Mouse (Mus musculus) forebrain, postnatal 0 days (tissue): ENCODE measurements around the gene Gnat1. TPM values are rescaled to one million over a fixed set of nuclear protein-coding genes. Genes with fewer than 3 reads are reported as not detected.

ENCODE experiments used
- ATAC-seq: fragments of 200-750 bp; cut with Nextera tagmentation; 2 replicates; pipeline ENCODE4 v1.8.0; 2017; ENCODE audit warnings: mild to moderate bottlenecking, moderate library complexity
- DNase-seq: peaks from one replicate; pipeline ENCODE4 v3.0.0-alpha.2; 2015
- H3K27ac ChIP-seq: fragments of 300-500 bp; sonication (generic); 2 replicates; pipeline ENCODE4 v1.5.1; 2014; ENCODE audit warnings: low read depth, mild to moderate bottlenecking, antibody characterized with exemption, low read length, moderate library complexity, mixed read lengths
- H3K27me3 ChIP-seq: fragments of 300-500 bp; sonication (generic); 2 replicates; pipeline ENCODE4 v1.6.1; 2014; ENCODE audit warnings: mild to moderate bottlenecking, low read length, mixed read lengths; ENCODE audit not compliant: insufficient read depth
- H3K36me3 ChIP-seq: fragments of 300-500 bp; sonication (generic); 2 replicates; pipeline ENCODE4 v1.6.1; 2014; ENCODE audit warnings: mild to moderate bottlenecking, moderate library complexity; ENCODE audit not compliant: insufficient read depth
- H3K4me1 ChIP-seq: fragments of 300-500 bp; sonication (generic); 2 replicates; pipeline ENCODE4 v1.6.1; 2014; ENCODE audit warnings: antibody characterized with exemption; ENCODE audit not compliant: insufficient read depth
- H3K4me2 ChIP-seq: fragments of 300-500 bp; sonication (generic); 2 replicates; pipeline ENCODE4 v1.6.1; 2014; ENCODE audit warnings: low read depth, mild to moderate bottlenecking, moderate library complexity
- H3K4me3 ChIP-seq: fragments of 300-500 bp; sonication (generic); 2 replicates; pipeline ENCODE4 v1.5.1; 2014; ENCODE audit warnings: low read depth, low read length, mixed read lengths
- H3K9ac ChIP-seq: fragments of 300-500 bp; sonication (generic); 2 replicates; pipeline ENCODE4 v1.6.1; 2014; ENCODE audit warnings: mild to moderate bottlenecking
- H3K9me3 ChIP-seq: fragments of 300-500 bp; sonication (generic); 2 replicates; pipeline ENCODE4 v1.6.1; 2016; ENCODE audit warnings: low read length
- CTCF ChIP-seq: sonication (generic); IDR thresholded peaks from 2 replicates; pipeline ENCODE4 v1.5.1; 2016; ENCODE audit warnings: antibody characterized with exemption, control low read depth, low read depth
- WGBS: fragments of 180-500 bp; shearing (Covaris S2); extraction: QIAGEN DNeasy Blood & Tissue Kit; methylation state at CpG from one replicate; pipeline ENCODE4 v1.1.7; 2014; 5-methylcytosine and 5-hydroxymethylcytosine counted together
- polyA plus RNA-seq: library from polyadenylated mRNA; unstranded; fragments of >200 nt; fragmentation: Nextera tagmentation; extraction: Ambion mirVana; gene quantifications from 2 replicates; pipeline ENCODE4 v1.2.1, GENCODE M21; 2015
- total RNA-seq: library from RNA; depleted of rRNA; stranded (reverse); fragments of >200 nt; gene quantifications from 2 replicates; pipeline ENCODE4 v1.2.3, GENCODE M21; 2014

Gene Gnat1
- total and polyA plus RNA-seq, 2 experiments from 2014 or later: 0.24 to 1.8 TPM

GRCm38 (mm10) chr9:107718781-107719540, 39.4 kb upstream of the Gnat1 start:
- Histone ChIP-seq H3K4me2 (no peak overlapping the region), H3K27me3 (no peaks in the 10 kb centered on the region), H3K4me3 (no peak overlapping the region), H3K36me3 (no peaks in the 10 kb centered on the region), H3K27ac (no peak overlapping the region), H3K4me1 (peaks cover 8% of the 10 kb centered on the region), H3K9ac (no peak overlapping the region), H3K9me3 (no peaks in the 10 kb centered on the region)
- no peak for ATAC-seq
- no peak for TF ChIP-seq CTCF
- DNase-seq: no peak
- 81% methylated on average over 10 of the region's 10 CpGs for WGBS

DNA sequence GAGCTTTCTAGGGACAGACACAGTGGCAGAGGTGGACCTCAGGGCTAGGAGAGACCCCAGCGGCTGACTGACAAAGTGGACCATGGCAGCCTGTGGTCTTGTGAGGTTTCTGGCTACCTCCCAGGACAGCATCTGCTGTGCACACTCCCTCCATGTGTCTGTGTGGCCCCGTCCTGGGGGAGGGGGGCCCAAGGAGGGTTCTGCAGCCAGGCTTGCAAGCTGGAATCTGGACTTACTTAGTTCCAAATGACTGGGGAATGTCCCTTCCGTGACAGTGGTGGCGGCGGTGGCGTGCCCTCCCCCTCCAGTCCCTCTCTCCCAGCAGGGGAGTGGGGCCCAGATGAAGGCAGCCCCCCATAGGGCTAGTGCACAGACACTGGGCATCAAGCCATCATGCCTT, 37.4 kb upstream of the Gnat1 start:
- no peak overlapping the region for H3K9ac ChIP-seq
- no peaks in the 10 kb centered on the region for H3K9me3 ChIP-seq
- no peak for TF ChIP-seq CTCF
- H3K4me2 ChIP-seq: no peak overlapping the region
- 43% methylated on average over 6 of the region's 6 CpGs for WGBS
- H3K27me3 ChIP-seq: no peaks in the 10 kb centered on the region
- H3K4me3 ChIP-seq: no peak overlapping the region
- H3K27ac ChIP-seq: no peak overlapping the region
- no peak for DNase-seq
- H3K36me3 ChIP-seq: no peaks in the 10 kb centered on the region
- no peaks in the 10 kb centered on the region for H3K4me1 ChIP-seq
- ATAC-seq: no peak

- Histone ChIP-seq H3K4me1 (no peaks in the 10 kb centered on the region), H3K9ac (no peak overlapping the region), H3K27ac (no peak overlapping the region), H3K9me3 (no peaks in the 10 kb centered on the region), H3K36me3 (no peaks in the 10 kb centered on the region), H3K4me2 (no peak overlapping the region), H3K27me3 (no peaks in the 10 kb centered on the region), H3K4me3 (no peak overlapping the region)
- no peak for TF ChIP-seq CTCF
- DNase-seq: no peak
- no peak for ATAC-seq
- WGBS: 84% methylated on average over 2 of the region's 2 CpGs
These were observed 36.1 kb upstream of the Gnat1 start for GRCm38 (mm10) chr9:107715632-107716031.

DNA sequence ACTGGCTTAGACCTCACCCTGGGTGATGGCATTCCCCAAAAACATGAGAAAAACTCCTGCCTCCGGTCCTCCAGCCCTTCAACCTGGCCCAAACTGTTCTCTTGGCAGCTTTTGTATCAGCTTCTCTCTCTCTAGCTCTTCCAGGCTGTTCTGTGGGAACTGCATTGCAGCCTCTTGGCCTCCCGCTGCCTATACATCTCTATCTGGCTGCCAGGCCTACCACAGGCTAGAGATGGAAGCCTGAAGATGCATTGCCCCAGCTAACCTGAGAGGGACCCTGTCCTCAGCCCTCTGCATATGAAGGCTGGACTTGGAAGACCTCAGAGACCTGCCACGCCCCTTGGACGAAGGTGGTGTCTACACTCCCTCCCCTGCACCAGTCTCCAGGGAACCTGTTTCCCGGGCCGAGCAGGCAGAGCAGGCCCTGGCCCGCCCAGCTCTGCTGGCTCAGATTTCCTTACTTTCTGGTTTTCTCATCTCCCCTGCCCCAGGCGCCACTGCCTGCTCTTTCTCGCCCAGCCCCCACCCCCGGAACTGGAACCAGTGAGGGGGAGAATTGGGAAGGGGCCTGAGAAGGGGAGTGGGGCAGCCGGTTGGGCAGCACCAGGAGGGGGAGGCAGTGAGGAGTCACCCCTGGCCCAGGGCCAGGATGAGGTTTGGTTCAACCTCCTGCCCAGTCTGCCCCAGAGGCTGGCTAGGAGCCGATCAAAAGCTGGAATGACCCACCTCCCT, 34.9 kb upstream of the Gnat1 start:
- Histone ChIP-seq H3K27ac (no peak overlapping the region), H3K4me1 (no peaks in the 10 kb centered on the region), H3K27me3 (no peaks in the 10 kb centered on the region), H3K9ac (no peak overlapping the region), H3K9me3 (no peaks in the 10 kb centered on the region), H3K36me3 (no peaks in the 10 kb centered on the region), H3K4me2 (no peak overlapping the region), H3K4me3 (no peak overlapping the region)
- WGBS: 10% methylated on average over 12 of the region's 12 CpGs
- DNase-seq: no peak
- no peak for TF ChIP-seq CTCF
- ATAC-seq: no peak

DNA sequence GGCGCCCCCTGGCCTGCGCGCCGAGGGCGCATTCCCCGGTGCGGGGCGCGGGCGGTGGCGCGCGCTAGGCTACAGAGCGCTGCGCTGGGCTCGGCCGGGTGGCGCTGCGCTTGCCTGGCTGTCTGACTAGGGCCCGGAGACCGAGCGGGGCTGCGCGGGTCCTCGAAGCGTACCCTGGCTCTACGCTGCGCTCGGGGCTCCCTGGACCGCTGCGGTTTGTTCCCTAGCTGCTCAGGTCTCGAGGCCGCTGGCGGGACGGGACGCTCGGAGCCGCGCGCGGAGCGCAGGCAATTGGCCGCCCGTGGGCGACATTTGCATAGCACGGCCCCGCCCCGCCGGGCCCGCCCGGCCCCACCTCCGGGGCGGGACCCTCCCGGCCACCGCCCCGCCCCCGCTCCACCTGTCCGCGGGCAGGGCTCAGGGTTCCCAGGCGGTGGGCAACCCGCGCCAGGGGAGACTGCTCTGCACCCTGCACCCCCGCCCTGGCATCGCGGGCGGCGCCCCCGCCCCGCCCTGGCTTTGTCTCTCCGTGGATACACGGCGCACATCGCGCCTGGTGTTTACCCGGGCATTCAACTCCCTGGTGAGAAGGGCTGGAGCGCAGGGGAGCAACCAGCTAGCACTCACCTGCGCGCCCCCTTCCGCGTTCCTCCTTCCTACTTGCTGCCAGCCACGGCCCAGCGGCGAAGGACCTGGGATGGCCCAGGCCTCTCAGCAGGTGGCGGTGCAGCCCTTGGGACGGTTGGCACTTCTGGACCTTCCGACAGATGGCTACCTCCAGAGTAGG, 30.4 kb upstream of the Gnat1 start, which contains the start of gene Sema3f:
Gene Sema3f (minus strand): TSS at position 779 of the 787 bp plus-strand sequence.
- H3K4me2 ChIP-seq: peak within 1 kb of the TSS; percentile 91
- 3% methylated on average over 74 of the region's 86 CpGs for WGBS
- H3K4me1 ChIP-seq: peaks cover 12% of the 10 kb centered on the region; the same call in 1 of the 2 replicates
- peak within 1 kb of the TSS; percentile 73 for H3K9ac ChIP-seq
- H3K9me3 ChIP-seq: no peaks in the 10 kb centered on the region
- peak within 1 kb of the TSS; percentile 75 for H3K4me3 ChIP-seq
- peak within 1 kb of the TSS; percentile 80 for H3K27ac ChIP-seq
- peak; percentile 85 for DNase-seq
- H3K36me3 ChIP-seq: peaks cover 6% of the 10 kb centered on the region; the same call in 1 of the 2 replicates
- TF ChIP-seq CTCF: peak; percentile 54
- ATAC-seq: peak; percentile 76
- no peaks in the 10 kb centered on the region for H3K27me3 ChIP-seq

- Histone ChIP-seq H3K4me2 (peak overlapping the region; percentile 91), H3K9me3 (no peaks in the 10 kb centered on the region), H3K4me1 (peaks cover 12% of the 10 kb centered on the region; the same call in 1 of the 2 replicates), H3K27ac (peak overlapping the region; percentile 80), H3K9ac (peak overlapping the region; percentile 73), H3K36me3 (peaks cover 7% of the 10 kb centered on the region; the same call in 1 of the 2 replicates), H3K27me3 (no peaks in the 10 kb centered on the region), H3K4me3 (peak overlapping the region; percentile 75)
- no peak for TF ChIP-seq CTCF
- DNase-seq (no peak), ATAC-seq (0 out of 2 replicates have a peak, but pooled peaks have one; percentile 12)
- WGBS: 2% methylated on average over 53 of the region's 55 CpGs
These were observed 29.7 kb upstream of the Gnat1 start for GRCm38 (mm10) chr9:107709096-107709696.
